Mouse (Mus musculus) brain, embryonic 14.5 days (tissue): ENCODE data around the gene Kcnc4.

Experiments used
- CTCF ChIP-seq: fragments of 200-500 bp; IDR thresholded peaks from 2 replicates; pipeline ENCODE4 v1.5.1; 2012; ENCODE audit warnings: inconsistent platforms, mild to moderate bottlenecking, moderate library complexity, borderline replicate concordance; ENCODE audit not compliant: insufficient read depth, insufficient read length; ENCODE audit errors: extremely low read depth
- POLR2A ChIP-seq: fragments of 200-500 bp; IDR thresholded peaks from 2 replicates; pipeline ENCODE4 v1.6.1; 2012; ENCODE audit warnings: mild to moderate bottlenecking, inconsistent platforms, borderline replicate concordance; ENCODE audit not compliant: poor library complexity, insufficient read depth, insufficient read length, severe bottlenecking; ENCODE audit errors: extremely low read depth

- TF ChIP-seq CTCF (no peak), POLR2A (no peak)
Measured at GRCm38 (mm10) chr3:107459196-107459772, at the start of gene Kcnc4.
